ENCODE assay signal across 10 mouse cellular contexts in genomic region chr5:44902541-44902940, GRCm38 (mm10).
"Had no signal": no experiment of that assay in that cellular context is flagged by ENCODE, and none has a peak within 500 bp of the region (broad histone marks: within the 10 kb centered on the region; RNA-seq: fewer than 3 reads in every experiment).

No protein-coding gene starts in this region.

- H3K4me1 ChIP-seq: liver, embryonic 13.5 days; midbrain, embryonic 13.5 days had no signal

- H3K36me3 ChIP-seq: liver, embryonic 13.5 days; midbrain, embryonic 13.5 days had no signal

- H3K9me3 ChIP-seq: liver, embryonic 13.5 days; midbrain, embryonic 13.5 days had no signal

- H3K4me3 ChIP-seq: liver, embryonic 13.5 days; midbrain, embryonic 13.5 days had no signal

- H3K27me3 ChIP-seq: liver, embryonic 13.5 days; midbrain, embryonic 13.5 days had no signal

- H3K27ac ChIP-seq: liver, embryonic 13.5 days; midbrain, embryonic 13.5 days; stomach, postnatal 0 days had no signal

- ATAC-seq: liver, postnatal 0 days; midbrain, embryonic 13.5 days had no signal

- DNase-seq: kidney, adult 8-10 months; left cerebral cortex, postnatal 4 days; liver; liver, embryonic 13.5 days; liver, postnatal 0 days; right cerebral cortex, adult 18-20 months; right cerebral cortex, postnatal 25 days; thymus, postnatal 4 days had no signal

- H3K9ac ChIP-seq: liver, embryonic 13.5 days; liver, postnatal 0 days; midbrain, embryonic 13.5 days had no signal

- H3K4me2 ChIP-seq: liver, embryonic 13.5 days; midbrain, embryonic 13.5 days had no signal
